Mouse (Mus musculus) CD4-positive, CD25-positive, alpha-beta regulatory T cell, adult 2 months (primary cell): ENCODE measurements at regions not wholly inside any gene's neighbourhood (a gene's known extent, or its start where the extent isn't known, plus 50 kb on each side); places are given as distances from the start of the nearest gene placed in this dataset.
"Not testable (repeated sequence)": the region's sequence is repeated elsewhere in the genome, so short reads cannot be mapped to it uniquely, and the experiment has no call there.

Experiments used
- DNase-seq: peaks from one replicate; pipeline ENCODE4 v3.0.0-alpha.2; 2012; ENCODE audit warnings: low read depth, low spot score

GRCm38 (mm10) chr19:54099292-54099691 is 55.3 kb downstream of the Adra2a start:
- DNase-seq = no peak

DNA sequence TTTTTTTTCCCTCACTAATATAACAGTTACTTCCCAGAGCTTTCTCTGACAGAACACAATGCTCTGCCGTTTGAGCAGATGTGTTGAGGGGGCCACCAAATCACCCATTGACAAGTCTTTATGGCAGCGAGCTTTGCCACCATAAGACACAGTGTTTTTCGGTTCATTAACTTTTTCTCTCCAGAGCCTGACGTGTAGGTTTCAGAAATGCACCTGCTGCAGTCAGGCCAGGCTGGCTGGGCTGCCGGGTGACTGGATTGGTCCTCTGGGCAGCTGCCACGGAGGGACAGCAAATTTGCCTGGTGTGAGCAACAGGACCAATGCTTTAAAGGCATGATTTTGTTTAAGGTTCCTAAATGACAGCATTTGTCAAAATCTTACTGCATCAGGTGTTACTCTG is 55.8 kb downstream of the Adra2a start:
- DNase-seq = no peak

- DNase-seq = no peak
Observed at GRCm38 (mm10) chr19:54106571-54106970, 62.6 kb downstream of the Adra2a start.

DNA sequence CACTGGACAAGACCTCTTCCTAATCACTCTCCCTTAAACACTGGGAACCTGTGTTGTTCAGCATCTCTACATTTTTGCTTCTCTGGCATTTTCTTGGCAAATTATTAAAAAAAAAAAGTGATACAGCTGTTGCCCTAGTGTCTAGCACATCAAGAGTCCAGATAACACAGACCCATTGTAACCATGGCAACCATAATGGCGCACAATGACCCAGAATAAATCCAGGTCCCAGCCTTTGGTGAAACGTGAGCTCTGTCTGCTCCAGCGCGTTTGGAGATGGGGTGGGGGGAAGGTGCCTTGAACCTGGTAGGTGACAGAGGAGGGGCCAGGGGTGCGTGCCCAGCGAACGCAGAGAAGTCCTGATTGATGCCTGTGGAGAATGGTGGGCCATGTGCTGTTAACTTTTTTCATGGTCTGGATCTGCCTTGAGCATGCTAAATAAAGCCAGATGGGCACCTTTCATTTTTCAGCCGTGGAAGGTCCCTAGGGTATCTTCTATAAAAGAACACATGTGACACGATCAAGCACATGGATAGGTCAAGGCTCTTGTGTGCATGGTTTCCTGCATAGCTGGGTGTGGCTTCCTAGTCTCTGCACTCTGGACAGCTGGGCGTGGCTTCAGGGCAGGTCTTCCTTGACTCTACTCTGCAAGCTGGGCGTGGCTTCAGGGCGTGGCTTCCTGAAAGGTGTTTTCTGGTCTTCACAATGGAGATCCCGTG is 63.3 kb downstream of the Adra2a start:
- peak; percentile 11 for DNase-seq

- no peak for DNase-seq
Observed at GRCm38 (mm10) chr19:54110080-54110479, 66.1 kb downstream of the Adra2a start.

- DNase-seq = no peak
Observed at GRCm38 (mm10) chr19:54112691-54113090, 68.7 kb downstream of the Adra2a start.

DNA sequence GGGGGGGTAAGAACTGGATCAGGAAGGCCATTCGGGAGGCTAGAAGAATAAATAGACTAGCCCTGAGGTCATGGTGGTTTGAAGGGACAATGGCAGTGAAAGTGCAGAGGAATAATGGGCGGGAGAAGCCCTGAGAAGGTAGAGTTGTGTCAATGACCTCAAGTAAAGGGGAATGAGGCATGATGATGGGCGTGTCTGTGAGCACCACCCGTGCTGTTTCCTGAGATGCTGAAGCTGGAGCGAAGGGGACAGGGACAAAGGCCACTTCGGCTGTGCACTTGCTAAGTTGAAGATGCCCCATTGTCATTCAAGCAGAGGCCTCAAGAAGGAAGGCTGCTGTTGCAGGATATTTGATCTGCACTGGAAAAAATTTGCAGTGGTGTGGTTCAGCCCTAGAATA is 69.5 kb downstream of the Adra2a start:
- DNase-seq = no peak

- peak; percentile 62 for DNase-seq
Observed at GRCm38 (mm10) chr19:54114588-54115317, 70.8 kb downstream of the Adra2a start.

DNA sequence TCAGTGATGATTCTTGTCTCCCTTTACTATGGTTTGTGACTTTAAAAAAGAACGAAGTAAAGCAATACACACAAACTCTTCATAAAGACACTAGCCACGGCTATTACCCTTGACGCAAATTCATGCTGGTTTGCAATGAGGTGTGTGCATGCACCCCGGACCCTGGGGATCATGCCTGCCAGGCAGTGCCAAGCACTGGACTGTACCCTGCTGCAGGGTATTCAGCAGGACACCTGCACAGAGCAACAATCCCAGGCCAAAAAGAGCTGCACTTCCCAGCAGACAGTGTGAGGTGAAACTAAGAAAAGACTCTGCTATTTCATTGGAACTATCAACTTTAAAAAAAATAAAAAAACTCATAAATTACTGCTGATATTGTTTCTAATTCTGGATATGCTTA is 71.4 kb downstream of the Adra2a start:
- DNase-seq = no peak

GRCm38 (mm10) chr19:54116829-54117228 is 72.9 kb downstream of the Adra2a start:
- no peak for DNase-seq

DNA sequence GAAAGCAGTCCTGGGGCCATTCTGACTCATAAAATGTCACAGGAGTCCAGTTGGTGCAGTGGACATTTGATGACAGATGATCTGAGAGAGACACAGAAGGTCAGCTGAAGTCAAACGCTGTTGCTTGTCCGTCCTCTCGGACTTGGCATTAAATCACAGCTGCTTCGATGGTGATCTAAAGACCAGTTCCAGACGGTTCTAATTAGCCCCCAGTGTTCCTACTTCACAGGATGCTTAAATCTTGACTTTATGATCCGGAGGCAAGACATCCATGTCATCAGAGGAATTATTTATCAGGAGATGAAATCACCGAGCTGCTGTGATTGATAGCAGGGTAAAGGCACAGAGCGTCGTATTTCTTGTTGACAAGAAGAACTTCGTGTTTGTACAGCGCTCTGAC is 73.7 kb downstream of the Adra2a start:
- DNase-seq = no peak

DNA sequence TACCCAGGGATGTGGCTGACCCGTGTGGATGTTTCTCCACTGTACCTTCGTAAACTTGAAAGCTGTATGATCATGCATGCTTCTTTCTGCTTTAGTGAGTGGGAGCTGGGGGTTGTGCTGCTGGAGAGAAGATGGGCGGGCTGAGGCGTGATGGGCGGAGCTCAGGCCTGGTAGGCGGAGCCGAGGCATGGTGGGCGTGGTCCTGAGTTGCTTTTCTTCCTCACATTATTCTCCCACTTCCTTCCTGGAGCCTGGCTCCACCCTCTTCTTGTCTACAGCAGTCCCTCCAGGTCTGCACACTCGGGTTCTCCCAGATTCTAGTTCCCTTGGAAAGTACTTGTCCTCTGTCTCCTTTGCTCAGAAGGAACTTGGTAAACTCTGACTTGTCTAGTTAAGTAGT is 79.6 kb downstream of the Adra2a start:
- no peak for DNase-seq

- DNase-seq = not testable (repeated sequence)
Observed at GRCm38 (mm10) chr19:54151766-54152165, 107.8 kb downstream of the Adra2a start.

DNA sequence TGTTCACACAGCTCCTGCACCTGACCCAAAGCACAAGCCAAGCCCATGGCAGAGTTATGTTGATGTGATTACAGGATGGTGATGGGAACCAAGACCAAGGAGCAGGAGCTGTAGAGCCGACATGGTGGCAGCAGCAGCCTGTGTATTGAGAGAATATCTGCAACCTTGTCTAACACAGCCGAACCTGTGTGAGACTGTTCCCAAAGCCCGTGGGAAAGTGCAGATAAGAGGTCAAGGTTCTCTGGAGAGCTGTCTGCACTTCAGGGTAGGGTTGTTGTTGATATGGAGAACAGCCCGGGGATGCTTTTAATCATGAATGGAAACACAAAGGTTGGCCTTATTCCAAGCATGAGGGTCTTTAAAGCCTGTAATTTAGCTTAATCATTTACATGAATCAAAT is 110.4 kb downstream of the Adra2a start:
- DNase-seq = no peak

DNA sequence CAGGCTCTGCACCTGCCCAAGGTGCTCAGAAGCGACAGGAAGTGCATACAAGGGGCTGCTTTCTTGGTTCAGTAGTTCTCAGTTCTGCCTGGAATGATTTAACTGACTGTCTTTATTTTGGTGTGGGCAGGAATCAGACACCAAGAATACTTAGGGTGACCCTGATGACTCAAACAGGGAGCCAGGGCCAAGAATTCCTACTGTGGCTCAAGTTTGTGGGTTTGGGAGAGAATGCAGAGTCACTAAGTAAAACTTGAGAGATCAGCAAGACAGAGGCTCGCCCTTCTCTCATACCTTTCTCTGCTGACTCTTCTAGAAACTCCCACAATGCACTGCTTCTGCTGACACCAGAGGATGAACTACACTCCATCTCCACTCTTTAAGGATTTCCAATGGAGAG is 126.4 kb downstream of the Adra2a start:
- DNase-seq = no peak

- DNase-seq = no peak
Observed at GRCm38 (mm10) chr19:54174090-54175055, 130.4 kb downstream of the Adra2a start.

DNA sequence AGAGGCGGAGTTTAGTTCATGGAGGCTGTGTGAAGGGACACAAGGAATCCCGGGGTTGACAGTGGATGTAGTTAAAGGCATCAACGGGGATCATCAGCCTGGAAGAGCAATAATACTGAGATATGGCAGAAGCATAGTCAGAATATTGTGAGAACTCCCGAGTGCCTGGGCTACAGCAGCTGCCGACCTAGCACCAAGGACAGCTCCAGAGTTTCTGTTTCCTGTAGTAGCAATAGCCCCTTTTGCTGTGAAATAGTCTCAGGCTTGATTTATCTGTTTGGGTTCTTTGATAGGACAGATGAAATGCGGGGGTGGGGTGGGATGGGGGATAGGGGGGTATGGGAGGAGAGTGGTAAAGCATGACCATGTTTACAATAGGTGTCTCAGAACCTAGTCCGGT is 131.8 kb downstream of the Adra2a start:
- no peak for DNase-seq

DNA sequence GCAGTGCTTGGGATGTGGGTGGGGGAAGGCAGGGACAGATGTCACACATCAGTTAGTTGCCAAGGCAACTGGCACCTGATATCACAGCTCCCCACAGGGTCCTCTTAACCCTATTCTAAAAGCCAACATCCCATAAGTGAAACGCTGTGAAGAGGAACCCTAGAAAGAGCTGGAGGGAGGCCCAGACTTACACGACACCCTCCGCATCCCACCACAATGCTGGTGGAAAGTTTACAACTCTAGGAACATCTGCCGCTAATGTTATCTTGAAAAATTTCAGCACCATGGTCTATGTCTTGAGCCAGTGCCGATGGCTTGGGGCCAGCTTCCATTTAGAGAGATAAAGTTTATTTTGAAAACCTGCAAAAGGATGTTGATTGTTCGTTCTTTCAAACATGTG is 133.5 kb downstream of the Adra2a start:
- no peak for DNase-seq

DNA sequence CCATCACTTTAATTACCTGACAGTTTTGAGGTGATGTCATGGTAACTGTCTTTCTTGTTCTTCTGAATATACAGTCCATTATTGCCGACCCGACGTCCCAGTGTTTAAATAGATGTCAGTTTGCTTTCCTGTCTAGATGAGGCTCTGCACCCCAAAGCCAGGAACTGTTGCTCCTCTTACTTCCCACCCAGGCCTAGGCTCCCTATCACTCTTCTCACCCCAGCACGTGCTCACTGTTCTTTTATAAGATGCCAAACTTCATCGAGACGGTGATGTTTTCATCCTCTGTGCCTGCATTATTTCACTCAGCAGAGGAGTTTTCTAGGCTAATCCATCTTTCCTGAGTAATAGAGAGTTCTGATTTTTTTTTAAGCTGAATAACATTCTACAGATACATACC is 156.5 kb downstream of the Adra2a start:
- DNase-seq = no peak

GRCm38 (mm10) chr19:54202456-54202855 is 158.5 kb downstream of the Adra2a start:
- no peak for DNase-seq

DNA sequence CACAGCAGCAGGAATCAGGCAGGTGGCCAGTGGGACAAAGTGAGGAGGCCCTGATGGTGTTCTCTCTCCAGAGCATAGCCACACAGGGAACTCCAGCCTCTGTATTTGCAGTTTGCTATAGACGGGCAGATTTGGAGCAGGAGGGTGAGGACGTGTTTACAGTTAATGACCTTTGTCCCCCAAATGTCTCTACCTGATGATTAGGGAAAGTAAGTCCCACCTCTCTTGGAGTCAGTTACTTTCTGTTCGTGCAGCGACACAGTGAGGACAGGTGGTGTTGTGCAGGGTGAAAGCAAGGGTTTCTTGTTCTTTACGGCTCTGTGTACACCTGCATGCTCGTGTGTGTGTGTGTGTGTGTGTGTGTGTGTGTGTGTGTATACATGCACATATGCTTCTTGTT is 162.9 kb downstream of the Adra2a start:
- DNase-seq = no peak

DNA sequence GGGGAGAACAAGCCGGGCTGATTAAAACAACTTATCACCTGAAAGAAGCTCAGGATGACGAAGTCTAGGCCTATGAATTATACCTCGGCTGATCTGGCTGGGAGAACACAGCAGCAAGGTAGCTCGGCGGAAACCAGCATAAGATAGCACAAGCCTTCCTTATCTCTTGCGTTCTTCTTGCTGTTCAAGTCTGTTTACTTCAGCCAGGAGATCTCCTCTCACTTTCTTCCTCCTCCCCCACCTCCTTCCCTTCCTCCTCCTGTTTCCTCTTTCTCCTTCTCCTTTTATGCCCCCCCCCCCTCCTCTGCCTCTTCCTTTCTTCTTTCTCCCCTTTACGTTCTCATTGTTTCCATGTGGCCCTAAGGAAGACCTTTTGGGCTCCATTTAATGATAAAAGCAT is 168.2 kb downstream of the Adra2a start:
- no peak for DNase-seq
